8 mouse cellular contexts compared by ENCODE assay signal in genomic region chr7:130546791-130547484, GRCm38 (mm10). TPM values are rescaled to one million over a fixed set of nuclear protein-coding genes. Genes with fewer than 3 reads are reported as not detected.
DNase-seq lines count a peak whose midpoint lies in the region; ATAC-seq and TF ChIP-seq lines count a peak whose summit lies in the region.

No protein-coding gene starts in this region.

- H3K9me3 ChIP-seq in hindbrain, embryonic 13.5 days = no peaks in the 10 kb centered on the region

- peak overlapping the region; percentile 84 for H3K4me2 ChIP-seq in hindbrain, embryonic 13.5 days

- peak; percentile 96 for ATAC-seq in Patski
- peak; percentile 95 for ATAC-seq in hindbrain, embryonic 13.5 days (ENCODE audit: low FRiP score)

- peak overlapping the region; percentile 96 for H3K27ac ChIP-seq in hindbrain, embryonic 13.5 days

- H3K4me3 ChIP-seq in hindbrain, embryonic 13.5 days = peak overlapping the region; percentile 89

- H3K27me3 ChIP-seq in Patski = no peaks in the 10 kb centered on the region
- no peaks in the 10 kb centered on the region for H3K27me3 ChIP-seq in hindbrain, embryonic 13.5 days

- peak; percentile 46 for DNase-seq in Patski (ENCODE audit: low read depth, low spot score)
- DNase-seq in cerebellum, postnatal 14 days = peak; percentile 96
- DNase-seq in frontal cortex, postnatal 14 days (ENCODE audit: low spot score in 2 of 2) = peak; percentile 71 to 82
- peak; percentile 86 to 89 for DNase-seq in layer of hippocampus, postnatal 25 days (ENCODE audit: extremely low spot score in 1 of 2, low spot score in 1 of 2)
- peak; percentile 93 for DNase-seq in lung, postnatal 25 days (ENCODE audit: low spot score)
- DNase-seq in retina, embryonic 14.5 days (ENCODE audit: low spot score) = peak; percentile 94
- peak; percentile 96 for DNase-seq in thymus, postnatal 4 days

- POLR2A ChIA-PET in Patski (lab: Charles Lee) = interaction anchor here (0.7 kb wide), 1 partner anchor 8 kb away, joined by 3 read pairs; no protein-coding TSS in a partner anchor

- WGBS in hindbrain, embryonic 13.5 days = under 1% methylated on average over 84 of the region's 84 CpGs

- peaks cover 28% of the 10 kb centered on the region for H3K36me3 ChIP-seq in hindbrain, embryonic 13.5 days

- TF ChIP-seq CTCF in Patski (IDR thresholded peaks at IDR 0.05) = peak; percentile 100

- in situ Hi-C loops in Patski (cut with MboI; ENCODE audit: low pct_unique_long_range_greater_than_20kb) = no loop called here

- CTCF ChIA-PET in Patski (lab: Charles Lee) = interaction anchor here (0.6 to 1.9 kb wide), 7 partner anchors 10 to 56 kb away, joined by 3 to 8 read pairs (median 4); no protein-coding TSS in a partner anchor

- peaks cover 24% of the 10 kb centered on the region for H3K4me1 ChIP-seq in hindbrain, embryonic 13.5 days (replicated peaks)

- H3K9ac ChIP-seq in hindbrain, embryonic 13.5 days = peak overlapping the region; percentile 92

RNA-seq across cellular contexts. Expression of gene Nsmce4a, which starts 26.0 kb away (rescaled TPM):
- 80.1 TPM for polyA plus RNA-seq in Patski (2021)
- 98.0 and 101 TPM in 2 replicates for polyA plus RNA-seq in hindbrain, embryonic 13.5 days (2015; fragmentation: Nextera tagmentation; extraction: Ambion mirVana)
- 10 to 100 TPM; 36.3 to 36.6 TPM for total RNA-seq in layer of hippocampus, postnatal 25 days (2021)

RNA-seq across cellular contexts. Expression of gene Ate1, which starts 26.8 kb away (rescaled TPM):
- 28.8 TPM for polyA plus RNA-seq in Patski (2021)
- polyA plus RNA-seq in hindbrain, embryonic 13.5 days (2015; fragmentation: Nextera tagmentation; extraction: Ambion mirVana) = 94.4 and 104 TPM in 2 replicates
- total RNA-seq in layer of hippocampus, postnatal 25 days (2021) = 10 to 100 TPM; 65.3 to 66.7 TPM

RNA-seq across cellular contexts. Expression of gene Tacc2, which starts 30.3 kb away (rescaled TPM):
- polyA plus RNA-seq in Patski (2021) = 40.0 TPM
- 58.0 and 59.1 TPM in 2 replicates for polyA plus RNA-seq in hindbrain, embryonic 13.5 days (2015; fragmentation: Nextera tagmentation; extraction: Ambion mirVana)
- 10 to 100 TPM; 75.1 to 82.4 TPM for total RNA-seq in layer of hippocampus, postnatal 25 days (2021)

Comparison
In these comparisons a context has a peak if more than half of its experiments do, and no peak if none do; other contexts are left out.
1. Peak in every context shown above with its lines: DNase-seq, ATAC-seq, H3K4me3 ChIP-seq and H3K27ac ChIP-seq.
2. DNase-seq: peak in every context shown above with its lines; median percentile 96 in cerebellum, postnatal 14 days; 96 in thymus, postnatal 4 days; 94 in retina, embryonic 14.5 days; 93 in lung, postnatal 25 days; 88 in layer of hippocampus, postnatal 25 days; 76 in frontal cortex, postnatal 14 days; 46 in Patski.